8 mouse cellular contexts compared by ENCODE assay signal in genomic region chr9:66307341-66307740, GRCm38 (mm10). TPM values are rescaled to one million over a fixed set of nuclear protein-coding genes. Genes with fewer than 3 reads are reported as not detected.
A peak's percentile ranks its signal among the peaks of the same experiment; 100 is the strongest.
DNase-seq lines count a peak whose midpoint lies in the region; ATAC-seq lines count a peak whose summit lies in the region.
"Had no signal": no experiment of that assay in that cellular context is flagged by ENCODE, and none has a peak within 500 bp of the region (broad histone marks: within the 10 kb centered on the region; RNA-seq: fewer than 3 reads in every experiment).

No protein-coding gene starts in this region.

- H3K4me3 ChIP-seq in intestine, embryonic 14.5 days (ENCODE audit: low read depth, low read length), result no peak overlapping the region
- no peak overlapping the region for H3K4me3 ChIP-seq in forebrain, embryonic 12.5 days (replicated peaks)
- H3K4me3 ChIP-seq: embryonic facial prominence, embryonic 15.5 days had no signal

- no peak overlapping the region for H3K9ac ChIP-seq in intestine, embryonic 14.5 days (ENCODE audit: low read length)
- no peak overlapping the region for H3K9ac ChIP-seq in forebrain, embryonic 12.5 days
- H3K9ac ChIP-seq: embryonic facial prominence, embryonic 15.5 days had no signal

- no peaks in the 10 kb centered on the region for H3K36me3 ChIP-seq in intestine, embryonic 14.5 days (ENCODE audit: control insufficient read depth, insufficient read depth, low read length)
- no peaks in the 10 kb centered on the region for H3K36me3 ChIP-seq in forebrain, embryonic 12.5 days (replicated peaks)
- H3K36me3 ChIP-seq: embryonic facial prominence, embryonic 15.5 days had no signal

- no peak for ATAC-seq in intestine, embryonic 14.5 days (replicated peaks; ENCODE audit: low FRiP score, low TSS enrichment, low read depth)
- no peak for ATAC-seq in megakaryocyte, adult 5-6 weeks (ENCODE audit: poor library complexity, severe bottlenecking)
- ATAC-seq in forebrain, embryonic 12.5 days (ENCODE audit: low FRiP score), result no peak

- no peak overlapping the region for H3K4me2 ChIP-seq in intestine, embryonic 14.5 days (ENCODE audit: low read length)
- H3K4me2 ChIP-seq in forebrain, embryonic 12.5 days, result no peak overlapping the region
- H3K4me2 ChIP-seq: embryonic facial prominence, embryonic 15.5 days had no signal

- peak; percentile 43 for DNase-seq in ovary, adult 18-20 months (ENCODE audit: low spot score)
- DNase-seq in ovary, postnatal 10 days (ENCODE audit: low spot score), result no peak
- peak; percentile 76 for DNase-seq in adrenal gland, postnatal 10 days
- DNase-seq in intestine, embryonic 14.5 days (ENCODE audit: low spot score), result peak; percentile 83
- DNase-seq in mesoderm, embryonic 11.5 days (ENCODE audit: low read depth, low spot score), result peak; percentile 51

- no peaks in the 10 kb centered on the region; the same call in 1 of the 2 replicates for H3K4me1 ChIP-seq in intestine, embryonic 14.5 days (replicated peaks; ENCODE audit: control insufficient read depth, insufficient read depth, low read length)
- H3K4me1 ChIP-seq in forebrain, embryonic 12.5 days, result peaks cover 9% of the 10 kb centered on the region

- no peaks in the 10 kb centered on the region for H3K27me3 ChIP-seq in intestine, embryonic 14.5 days (replicated peaks; ENCODE audit: control insufficient read depth, insufficient read depth, low read length)
- H3K27me3 ChIP-seq in forebrain, embryonic 12.5 days, result no peaks in the 10 kb centered on the region
- H3K27me3 ChIP-seq: embryonic facial prominence, embryonic 15.5 days had no signal

- H3K9me3 ChIP-seq in intestine, embryonic 14.5 days (ENCODE audit: control insufficient read depth, low read length), result no peaks in the 10 kb centered on the region
- H3K9me3 ChIP-seq in forebrain, embryonic 12.5 days, result no peaks in the 10 kb centered on the region
- H3K9me3 ChIP-seq: embryonic facial prominence, embryonic 15.5 days had no signal

- 19% methylated on average over 2 of the region's 2 CpGs for WGBS in intestine, embryonic 14.5 days
- 48% methylated on average over 2 of the region's 2 CpGs for WGBS in forebrain, embryonic 12.5 days

- H3K27ac ChIP-seq in intestine, embryonic 14.5 days (ENCODE audit: low read depth), result no peak overlapping the region
- no peak overlapping the region for H3K27ac ChIP-seq in forebrain, embryonic 12.5 days
- H3K27ac ChIP-seq: embryonic facial prominence, embryonic 15.5 days had no signal

RNA-seq across cellular contexts. Expression of gene Herc1, which starts 42.9 kb away (rescaled TPM):
- 10 to 100 TPM; 34.7 to 51.6 TPM for total RNA-seq in adrenal gland, postnatal 10 days (2021)
- 25.1 and 26.5 TPM in 2 replicates for polyA plus RNA-seq in intestine, embryonic 14.5 days (2014; fragmentation: Nextera tagmentation; extraction: Ambion mirVana)
- 38.5 and 42.3 TPM in 2 replicates for total RNA-seq in megakaryocyte, adult 5-6 weeks (2015)
- 71.7 and 82.0 TPM in 2 replicates for total RNA-seq in megakaryocyte, adult 5-6 weeks (2017)
- polyA plus RNA-seq in forebrain, embryonic 12.5 days (2016; fragmentation: Nextera tagmentation; extraction: Ambion mirVana), result 50.9 and 54.9 TPM in 2 replicates
